Mouse (Mus musculus) ovary, adult 10 weeks (tissue): ENCODE measurements around the gene Gm28053. TPM values are rescaled to one million over a fixed set of nuclear protein-coding genes. Genes with fewer than 3 reads are reported as not detected.

Experiments used
- polyA plus RNA-seq: library from polyadenylated mRNA; stranded (reverse); fragments of 350-450 nt; fragmentation: Illumina TruSeq; extraction: RNeasy Lipid Tissue Mini Kit (QIAGEN cat#74804); gene quantifications from one replicate; pipeline ENCODE4 v1.2.3, GENCODE M21; 2014

The Gm28053 gene
- polyA plus RNA-seq: not detected

DNA sequence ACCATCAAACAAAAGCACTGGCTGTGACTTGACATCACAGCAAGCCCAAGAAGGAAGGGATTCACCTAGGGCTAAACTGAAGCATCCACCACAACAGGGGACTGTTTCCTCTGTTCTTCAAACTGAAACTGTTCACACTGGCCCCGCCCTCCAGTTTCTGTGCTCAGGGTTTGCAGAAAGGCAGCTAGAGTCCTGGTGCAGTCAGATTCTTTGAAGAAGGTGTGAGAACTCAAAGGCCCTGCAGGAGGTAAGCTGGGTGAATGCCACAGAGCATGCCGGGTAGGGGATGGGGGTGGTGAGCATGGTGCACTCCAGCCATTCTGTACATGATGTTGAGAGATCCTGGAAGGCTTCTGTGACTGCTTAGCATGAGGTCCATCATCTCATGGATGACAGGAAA, at the start of gene Gm28053, which contains the start of gene Gimap7:
TSS of gene Gm28053 (plus strand) at position 153 of the 400 bp plus-strand sequence.
TSS of gene Gimap7 (plus strand) at position 167 of the 400 bp plus-strand sequence.

GRCm38 (mm10) chr6:48675931-48676859, 42.2 kb upstream of the Gm28053 start, which contains the start of gene Gimap9:
Gene Gimap9, plus strand, starts transcription at chr6:48676129.

GRCm38 (mm10) chr6:48684319-48684718, 34.1 kb upstream of the Gm28053 start, which contains the start of gene Gimap4:
Gene Gimap4, plus strand, starts transcription at chr6:48684549.

GRCm38 (mm10) chr6:48738961-48739779, 20.8 kb downstream of the Gm28053 start, which contains the start of gene Gimap1:
Gene Gimap1, plus strand, starts transcription at chr6:48739054.

DNA sequence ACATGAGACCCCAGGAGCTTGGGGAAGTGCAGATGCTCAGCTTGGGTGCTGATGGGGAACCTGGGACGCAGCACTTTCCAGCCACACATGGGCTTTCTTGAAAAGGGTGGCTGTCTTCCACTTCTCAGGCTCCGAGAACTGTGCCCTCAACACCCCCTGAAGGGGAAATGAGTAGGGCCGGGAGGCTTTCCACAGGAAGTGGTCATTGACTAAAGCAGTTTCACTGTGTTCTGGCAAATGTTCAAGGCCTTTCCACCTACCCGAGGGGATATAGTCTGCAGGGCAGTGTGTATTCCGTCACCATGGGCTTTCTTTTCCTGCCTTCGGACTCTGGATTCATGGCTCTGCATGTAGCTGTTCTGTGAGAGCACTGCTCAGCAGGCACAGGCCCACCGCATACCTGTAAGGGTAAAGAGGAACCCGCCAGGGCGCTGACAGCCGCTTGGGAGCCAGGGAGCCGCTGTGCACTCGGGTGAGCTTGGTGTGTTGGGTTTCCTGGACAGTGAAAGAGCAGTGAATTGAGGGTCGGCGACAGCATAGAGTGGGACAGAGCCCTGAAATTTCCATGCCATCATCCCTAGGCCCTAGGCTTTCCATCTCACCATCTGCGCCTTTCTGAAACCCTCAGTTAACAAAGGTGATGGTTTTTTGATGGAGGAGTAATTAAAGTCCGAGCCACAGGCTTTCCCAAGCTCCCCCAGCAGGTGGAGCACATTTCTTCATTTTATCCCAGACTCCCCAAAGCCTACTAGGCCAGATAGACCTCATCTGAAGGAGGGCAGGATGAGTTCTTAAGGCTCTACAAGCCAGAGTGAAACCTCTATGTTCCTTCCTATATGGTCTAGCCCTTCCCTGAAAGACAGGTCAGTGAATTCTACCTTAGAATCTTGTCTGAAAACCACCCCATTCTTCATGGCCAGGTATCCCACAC, 27.8 kb downstream of the Gm28053 start, which contains the start of gene Gimap5:
TSS of gene Gimap5 (plus strand) at position 239 of the 931 bp plus-strand sequence.

DNA sequence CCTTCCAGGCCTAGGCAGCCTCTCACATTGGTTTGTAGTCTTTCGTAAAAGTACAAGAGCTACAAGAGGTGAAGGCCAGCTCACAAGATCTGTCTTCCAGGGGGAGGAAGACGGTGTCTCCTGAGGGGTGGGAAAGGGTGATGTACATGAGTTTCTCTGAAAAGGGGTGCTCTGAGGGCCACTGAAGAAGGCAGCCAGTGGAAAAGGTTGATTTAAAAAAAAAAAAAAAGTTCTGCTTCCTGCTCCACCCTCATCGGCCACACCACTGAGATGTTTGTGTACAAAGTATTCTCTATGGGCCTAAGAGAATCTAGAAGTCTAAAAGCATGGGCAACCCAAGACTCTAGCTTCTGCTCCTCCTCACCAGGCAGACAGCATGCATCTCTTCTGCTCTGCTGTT, 52.3 kb downstream of the Gm28053 start, which contains the start of gene Gimap3:
TSS of gene Gimap3 (minus strand) at position 156 of the 400 bp plus-strand sequence.

Other genes starting within 250 kb of the Gm28053 start
- gene Atp6v0e2, start 181.0 kb upstream of the Gm28053 start, polyA plus RNA-seq: 53.1 TPM
- 4.6 TPM for gene Lrrc61, start 163.8 kb upstream of the Gm28053 start, polyA plus RNA-seq
- gene Rarres2, start 145.8 kb upstream of the Gm28053 start, polyA plus RNA-seq: 9.9 TPM
- gene Gm45021, start 129.0 kb upstream of the Gm28053 start, polyA plus RNA-seq: not detected
- 17.6 TPM for gene Repin1, start 124.7 kb upstream of the Gm28053 start, polyA plus RNA-seq
- gene Gm44965, start 124.7 kb upstream of the Gm28053 start, polyA plus RNA-seq: not detected
- gene Zfp775, start 116.5 kb upstream of the Gm28053 start, polyA plus RNA-seq: 0.46 TPM
- 0.86 TPM for gene AI854703, start 91.8 kb upstream of the Gm28053 start, polyA plus RNA-seq
- gene Gimap8, start 71.4 kb upstream of the Gm28053 start, polyA plus RNA-seq: 10.5 TPM
- gene Gimap9, start 42.5 kb upstream of the Gm28053 start, polyA plus RNA-seq: 23.7 TPM
- gene Gimap4, start 34.1 kb upstream of the Gm28053 start, polyA plus RNA-seq: 67.1 TPM
- gene Gimap6, start 10.4 kb upstream of the Gm28053 start, polyA plus RNA-seq: 42.7 TPM
- gene Gimap7, start within 50 bp of the Gm28053 start, polyA plus RNA-seq: 0.63 TPM
- gene Gimap1, start 20.4 kb downstream of the Gm28053 start, polyA plus RNA-seq: 0.83 TPM
- 4.7 TPM for gene Gimap5, start 27.6 kb downstream of the Gm28053 start, polyA plus RNA-seq
- 2.7 TPM for gene Gimap3, start 52.2 kb downstream of the Gm28053 start, polyA plus RNA-seq
- 202 TPM for gene Tmem176a, start 122.3 kb downstream of the Gm28053 start, polyA plus RNA-seq
- 45.4 TPM for gene Tmem176b, start 122.9 kb downstream of the Gm28053 start, polyA plus RNA-seq
- gene Aoc1, start 154.3 kb downstream of the Gm28053 start, polyA plus RNA-seq: 3.1 TPM
- gene 1600015I10Rik, start 211.3 kb downstream of the Gm28053 start, polyA plus RNA-seq: not detected